Mouse (Mus musculus) myocyte (in vitro differentiated cells): ENCODE data around the gene Msl3l2.

Experiments
- CEBPB ChIP-seq: IDR thresholded peaks from 2 replicates; pipeline ENCODE4 v1.6.1; 2011; ENCODE audit warnings: mild to moderate bottlenecking, moderate library complexity; ENCODE audit not compliant: poor library complexity, insufficient read depth, severe bottlenecking
- MAX ChIP-seq: IDR thresholded peaks from one replicate; pipeline ENCODE4 v1.6.1; 2011; ENCODE audit warnings: low read depth, mild to moderate bottlenecking, control low read depth
- MYOD1 ChIP-seq, 3 experiments: IDR thresholded peaks; one replicate each; pipeline ENCODE4 v1.6.1; 2011; ENCODE audit warnings: control low read depth in 2 of 3, low read depth in 2 of 3, mild to moderate bottlenecking in 2 of 3, moderate library complexity in 1 of 3; ENCODE audit not compliant: insufficient read length in 2 of 3, control insufficient read depth in 1 of 3
- MYOG ChIP-seq, 3 experiments: IDR thresholded peaks; one replicate each; pipeline ENCODE4 v1.6.1; 2011; ENCODE audit warnings: control low read depth in 2 of 3, low read depth in 2 of 3, mild to moderate bottlenecking in 2 of 3; ENCODE audit not compliant: insufficient read length in 2 of 3, control insufficient read depth in 1 of 3, insufficient read depth in 1 of 3
- POLR2A ChIP-seq: IDR thresholded peaks from one replicate; pipeline ENCODE4 v1.6.1; 2011; ENCODE audit warnings: low read depth, mild to moderate bottlenecking, control low read depth, moderate library complexity; ENCODE audit not compliant: insufficient read length
- POLR2AphosphoS2 ChIP-seq: IDR thresholded peaks from one replicate; pipeline ENCODE4 v1.6.1; 2011; ENCODE audit warnings: low read depth, control low read depth; ENCODE audit not compliant: insufficient read length
- SRF ChIP-seq: IDR thresholded peaks from one replicate; pipeline ENCODE4 v1.6.1; 2011; ENCODE audit warnings: low read depth; ENCODE audit not compliant: control insufficient read depth, insufficient read length
- TCF12 ChIP-seq: IDR thresholded peaks from one replicate; pipeline ENCODE4 v1.6.1; 2011; ENCODE audit warnings: mild to moderate bottlenecking, control low read depth; ENCODE audit not compliant: poor library complexity, insufficient read depth, severe bottlenecking
- TCF3 ChIP-seq: IDR thresholded peaks from one replicate; pipeline ENCODE4 v1.6.1; 2011; ENCODE audit warnings: low read depth, control low read depth; ENCODE audit not compliant: insufficient read length
- USF1 ChIP-seq: IDR thresholded peaks from one replicate; pipeline ENCODE4 v1.6.1; 2011; ENCODE audit warnings: low read depth, mild to moderate bottlenecking, control low read depth, moderate library complexity

DNA sequence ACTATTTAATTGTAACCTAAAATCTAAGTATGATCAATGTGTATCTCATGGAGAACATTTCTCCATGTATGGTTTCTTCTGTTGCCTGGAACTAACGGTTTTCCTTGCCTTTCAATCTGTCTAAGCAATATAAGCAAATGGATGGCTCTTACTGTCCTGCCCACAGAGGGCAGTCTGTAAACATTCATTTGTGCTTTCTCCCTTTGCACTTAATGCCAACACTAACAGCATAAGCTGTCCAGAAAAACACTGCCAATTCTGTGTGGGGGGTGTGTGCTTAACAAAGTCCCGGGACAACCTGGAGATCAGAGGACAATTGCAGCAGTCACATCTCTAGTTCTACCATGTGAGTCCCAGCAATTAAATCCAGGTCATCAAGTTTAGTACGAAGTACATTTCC, 57.7 kb downstream of the Msl3l2 start:
- no peak for TF ChIP-seq MYOG (IDR thresholded peaks at IDR 0.05; ENCODE audit: control insufficient read depth in 1 of 3, insufficient read depth in 1 of 3, insufficient read length in 2 of 3, low read depth in 2 of 3)
- TF ChIP-seq POLR2A = no peak
- TF ChIP-seq USF1 = no peak
- TF ChIP-seq SRF = no peak
- TF ChIP-seq TCF12 = no peak
- no peak for TF ChIP-seq MAX
- no peak for TF ChIP-seq TCF3
- no peak for TF ChIP-seq POLR2AphosphoS2
- no peak for TF ChIP-seq CEBPB
- no peak for TF ChIP-seq MYOD1 (IDR thresholded peaks at IDR 0.05; ENCODE audit: control insufficient read depth in 1 of 3, insufficient read length in 2 of 3, low read depth in 2 of 3)
